Mouse (Mus musculus) ES-Bruce4 (cell line): ENCODE results near the gene Plgrkt. TPM values are rescaled to one million over a fixed set of nuclear protein-coding genes. Genes with fewer than 3 reads are reported as not detected.

Experiments used
- H3K27ac ChIP-seq: 2 replicates; pipeline ENCODE4 v1.5.1; 2012; ENCODE audit warnings: low read length, inconsistent platforms; ENCODE audit not compliant: insufficient read depth
- H3K27me3 ChIP-seq: 2 replicates; pipeline ENCODE4 v1.6.1; 2012; ENCODE audit warnings: mild to moderate bottlenecking, low read length, inconsistent platforms; ENCODE audit not compliant: control insufficient read depth, poor library complexity, insufficient read depth, severe bottlenecking
- H3K36me3 ChIP-seq: 2 replicates; pipeline ENCODE4 v1.6.1; 2012; ENCODE audit warnings: inconsistent platforms, mild to moderate bottlenecking, low read length, moderate library complexity; ENCODE audit not compliant: control insufficient read depth, poor library complexity, insufficient read depth, severe bottlenecking
- H3K4me1 ChIP-seq: one replicate; pipeline ENCODE4 v1.8.1; 2011; ENCODE audit warnings: low read length; ENCODE audit not compliant: control insufficient read depth, insufficient read depth
- H3K4me3 ChIP-seq: 2 replicates; pipeline ENCODE4 v1.5.1; 2011; ENCODE audit warnings: low read depth, mild to moderate bottlenecking, low read length
- H3K9ac ChIP-seq: 2 replicates; pipeline ENCODE4 v1.6.1; 2012; ENCODE audit warnings: low read depth, mild to moderate bottlenecking, inconsistent platforms; ENCODE audit not compliant: poor library complexity, severe bottlenecking
- H3K9me3 ChIP-seq: replicated peaks from 2 replicates; pipeline ENCODE4 v1.6.1; 2012; ENCODE audit warnings: mild to moderate bottlenecking, low read length, inconsistent platforms; ENCODE audit not compliant: control insufficient read depth, poor library complexity, insufficient read depth, severe bottlenecking
- CTCF ChIP-seq: IDR thresholded peaks from one replicate; pipeline ENCODE4 v1.8.1; 2011; ENCODE audit warnings: low read depth, low read length
- EP300 ChIP-seq: IDR thresholded peaks from 2 replicates; pipeline ENCODE4 v1.6.1; 2011; ENCODE audit warnings: low read depth, low read length; ENCODE audit not compliant: insufficient read depth
- POLR2A ChIP-seq: IDR thresholded peaks from one replicate; pipeline ENCODE4 v1.8.1; 2011; ENCODE audit warnings: low read length; ENCODE audit not compliant: insufficient read depth
- polyA plus RNA-seq: library from polyadenylated mRNA; stranded (reverse); fragments of >200 nt; gene quantifications from 2 replicates; pipeline ENCODE4 v1.2.4, GENCODE M21; 2011; ENCODE audit warnings: low read depth; ENCODE audit not compliant: missing spikeins, insufficient read depth, insufficient read length

Plgrkt gene
- polyA plus RNA-seq, 1 experiment = 35.8 TPM

GRCm38 (mm10) chr19:29341029-29341428 lies 26.2 kb downstream of the Plgrkt start:
- no peak overlapping the region for H3K9ac ChIP-seq
- H3K27ac ChIP-seq = no peak overlapping the region
- no peaks in the 10 kb centered on the region for H3K9me3 ChIP-seq
- H3K4me3 ChIP-seq = no peak overlapping the region
- TF ChIP-seq POLR2A (no peak), CTCF (no peak), EP300 (no peak)
- H3K36me3 ChIP-seq = no peaks in the 10 kb centered on the region
- H3K4me1 ChIP-seq = no peaks in the 10 kb centered on the region
- no peaks in the 10 kb centered on the region for H3K27me3 ChIP-seq

DNA sequence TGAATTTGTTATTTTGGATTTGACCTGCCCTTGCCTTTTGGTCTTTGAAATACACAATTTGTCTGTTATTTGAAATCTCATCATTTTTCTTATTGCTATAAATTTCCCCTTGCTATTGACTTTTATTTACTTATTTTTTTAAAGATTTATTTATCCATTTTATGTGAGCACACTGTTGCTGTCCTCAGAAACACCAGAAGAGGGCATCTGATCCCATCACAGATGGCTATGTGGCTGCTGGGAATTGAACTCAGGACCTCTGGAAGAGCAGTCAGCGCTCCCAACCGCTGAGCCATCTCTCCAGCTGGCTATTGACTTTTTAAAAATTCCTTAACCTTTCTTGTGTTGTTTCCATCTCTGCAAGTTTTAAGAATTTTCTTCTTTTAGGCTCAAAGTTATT lies 30.6 kb downstream of the Plgrkt start:
- no peaks in the 10 kb centered on the region for H3K4me1 ChIP-seq
- TF ChIP-seq CTCF (no peak), POLR2A (no peak), EP300 (no peak)
- no peak overlapping the region for H3K4me3 ChIP-seq
- H3K36me3 ChIP-seq = no peaks in the 10 kb centered on the region
- no peaks in the 10 kb centered on the region for H3K27me3 ChIP-seq
- H3K9ac ChIP-seq = no peak overlapping the region
- H3K9me3 ChIP-seq = no peaks in the 10 kb centered on the region
- no peak overlapping the region for H3K27ac ChIP-seq

GRCm38 (mm10) chr19:29334068-29334745 lies 33.0 kb downstream of the Plgrkt start, which contains the start of gene Rln1:
Gene Rln1, minus strand, starts transcription at chr19:29334670.
- H3K27me3 ChIP-seq = no peaks in the 10 kb centered on the region

GRCm38 (mm10) chr19:29326822-29327552 lies 40.2 kb downstream of the Plgrkt start:
- Histone ChIP-seq H3K9me3 (no peaks in the 10 kb centered on the region), H3K9ac (no peak overlapping the region), H3K27ac (no peak overlapping the region), H3K27me3 (no peaks in the 10 kb centered on the region), H3K4me3 (no peak overlapping the region), H3K4me1 (no peaks in the 10 kb centered on the region), H3K36me3 (no peaks in the 10 kb centered on the region)
- TF ChIP-seq CTCF (no peak), POLR2A (no peak), EP300 (no peak)

More at GRCm38 (mm10) chr19:29334068-29334745, 33.0 kb downstream of the Plgrkt start, which contains the start of gene Rln1:
- Histone ChIP-seq H3K9ac (peak within 1 kb of the TSS; percentile 49), H3K9me3 (no peaks in the 10 kb centered on the region), H3K36me3 (no peaks in the 10 kb centered on the region), H3K4me3 (peak within 1 kb of the TSS; percentile 59), H3K27ac (no peak within 1 kb of the TSS), H3K4me1 (no peaks in the 10 kb centered on the region)
- TF ChIP-seq EP300 = no peak
- no peak for TF ChIP-seq POLR2A
- no peak for TF ChIP-seq CTCF

DNA sequence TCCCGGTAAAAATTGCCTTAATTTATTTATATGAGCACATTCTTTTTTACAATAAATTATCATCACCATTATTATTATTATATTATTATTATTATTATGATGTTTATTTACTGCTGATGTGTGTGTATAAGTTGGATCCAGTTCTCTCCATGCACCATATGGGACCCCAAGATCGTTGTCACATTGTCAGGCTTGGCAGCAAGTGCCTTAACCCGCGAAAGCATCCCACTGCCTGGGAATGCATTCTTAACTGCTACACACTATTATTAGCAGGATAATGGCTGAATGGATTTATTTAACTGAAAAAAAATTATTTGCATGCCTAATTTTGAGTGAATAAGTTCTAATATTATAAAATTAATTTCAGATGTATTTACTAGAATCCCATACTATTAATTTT lies 40.8 kb downstream of the Plgrkt start:
- no peaks in the 10 kb centered on the region for H3K4me1 ChIP-seq
- TF ChIP-seq POLR2A = no peak
- no peak for TF ChIP-seq CTCF
- no peak for TF ChIP-seq EP300

DNA sequence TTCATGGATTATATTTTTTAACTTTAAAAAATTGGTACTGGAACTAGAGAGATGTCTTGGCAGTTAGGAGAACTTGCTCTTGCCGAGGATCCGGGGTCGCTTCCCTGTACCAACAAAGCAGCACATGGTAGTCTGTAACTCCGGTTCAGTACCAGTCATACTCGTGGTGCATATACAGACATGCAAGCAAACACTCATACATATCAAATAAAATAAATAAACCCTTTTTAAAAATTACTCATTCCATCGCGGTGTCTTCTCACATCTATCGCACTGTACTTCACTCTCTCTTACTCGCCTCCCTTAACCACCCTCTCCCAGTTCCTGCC lies 41.4 kb downstream of the Plgrkt start:
- Histone ChIP-seq H3K4me3 (no peak overlapping the region), H3K9me3 (no peaks in the 10 kb centered on the region), H3K36me3 (no peaks in the 10 kb centered on the region), H3K27ac (no peak overlapping the region), H3K27me3 (no peaks in the 10 kb centered on the region), H3K9ac (peak overlapping the region; percentile 61; the same call in 1 of the 2 replicates), H3K4me1 (no peaks in the 10 kb centered on the region)
- TF ChIP-seq POLR2A = no peak
- TF ChIP-seq CTCF = no peak

More for the DNA sequence above, 40.8 kb downstream of the Plgrkt start:
- Histone ChIP-seq H3K4me3 (no peak overlapping the region), H3K27me3 (no peaks in the 10 kb centered on the region), H3K27ac (no peak overlapping the region), H3K9me3 (no peaks in the 10 kb centered on the region), H3K36me3 (no peaks in the 10 kb centered on the region), H3K9ac (no peak overlapping the region)
